Comparison of ENCODE assay signal across 12 mouse cellular contexts in genomic region chr5:4101770-4102169, GRCm38 (mm10). TPM values are rescaled to one million over a fixed set of nuclear protein-coding genes. Genes with fewer than 3 reads are reported as not detected.
DNase-seq lines count a peak whose midpoint lies in the region; ATAC-seq and TF ChIP-seq lines count a peak whose summit lies in the region.
"Had no signal": no experiment of that assay in that cellular context is flagged by ENCODE, and none has a peak within 500 bp of the region (broad histone marks: within the 10 kb centered on the region; RNA-seq: fewer than 3 reads in every experiment).

No protein-coding gene starts in this region.

- TF ChIP-seq RAD21 in CH12.LX (IDR thresholded peaks at IDR 0.05; ENCODE audit: low read depth, low read length), result peak; percentile 35

- DNase-seq in hindbrain, postnatal 0 days (ENCODE audit: low spot score), result peak; percentile 19
- no peak for DNase-seq in hindbrain, embryonic 11.5 days (ENCODE audit: low spot score)
- DNase-seq in 3T3-L1 (ENCODE audit: low read depth, low spot score) (peak; percentile 37), CH12.LX (ENCODE audit: extremely low read depth) (peak; percentile 49)
- DNase-seq in mesoderm, embryonic 11.5 days (ENCODE audit: low read depth, low spot score), result peak; percentile 11
- DNase-seq in cerebellum, adult 9-11 months, result no peak
- DNase-seq in adrenal gland, postnatal 25 days, result no peak
- DNase-seq in spleen, postnatal 10 days (ENCODE audit: low spot score in 2 of 2), result no peak
- DNase-seq: liver, embryonic 13.5 days; right cerebral cortex, postnatal 25 days; thymus, postnatal 25 days had no signal

- H3K4me1 ChIP-seq in hindbrain, postnatal 0 days (ENCODE audit: insufficient read depth, low read length), result no peaks in the 10 kb centered on the region
- H3K4me1 ChIP-seq in hindbrain, embryonic 11.5 days (replicated peaks; ENCODE audit: control insufficient read depth, insufficient read depth, low read length), result 0 out of 2 replicates have a peak, but pooled peaks cover 2% of the 10 kb centered on the region
- peaks cover 8 to 34% of the 10 kb centered on the region in 2 experiments; a peak in 3 of 4 replicates for H3K4me1 ChIP-seq in CH12.LX (ENCODE audit: control insufficient read depth in 1 of 2, insufficient read depth in 2 of 2)

- H3K36me3 ChIP-seq in hindbrain, postnatal 0 days (ENCODE audit: insufficient read depth, low read length), result peaks cover 16% of the 10 kb centered on the region
- peaks cover 10% of the 10 kb centered on the region for H3K36me3 ChIP-seq in hindbrain, embryonic 11.5 days (ENCODE audit: control insufficient read depth, insufficient read depth, low read length)
- peaks cover 29 to 40% of the 10 kb centered on the region in 2 experiments for H3K36me3 ChIP-seq in CH12.LX (replicated peaks in 1 of 2; ENCODE audit: control insufficient read depth in 1 of 2, insufficient read depth in 1 of 2, low read length in 1 of 2)

- no peak for TF ChIP-seq POLR2A in CH12.LX (IDR thresholded peaks at IDR 0.05; ENCODE audit: low read depth, low read length)

- H3K79me2 ChIP-seq in CH12.LX (replicated peaks; ENCODE audit: control insufficient read depth, extremely low read depth, insufficient read depth, poor library complexity, severe bottlenecking), result peaks cover 21% of the 10 kb centered on the region

- H3K4me2 ChIP-seq in hindbrain, postnatal 0 days (ENCODE audit: low read depth, low read length), result 0 out of 2 replicates have a peak overlapping the region, but pooled peaks have one; percentile 80
- no peak overlapping the region for H3K4me2 ChIP-seq in hindbrain, embryonic 11.5 days (replicated peaks; ENCODE audit: low read depth, low read length)
- H3K4me2 ChIP-seq in CH12.LX (ENCODE audit: insufficient read depth, low read depth, poor library complexity, severe bottlenecking), result no peak overlapping the region
- H3K4me2 ChIP-seq: liver, embryonic 13.5 days had no signal

- H3K9me3 ChIP-seq in hindbrain, postnatal 0 days (ENCODE audit: low read length), result no peaks in the 10 kb centered on the region
- no peaks in the 10 kb centered on the region for H3K9me3 ChIP-seq in hindbrain, embryonic 11.5 days (ENCODE audit: control insufficient read depth, low read length)
- peaks cover 3% of the 10 kb centered on the region for H3K9me3 ChIP-seq in CH12.LX (replicated peaks; ENCODE audit: low read length)
- H3K9me3 ChIP-seq: liver, embryonic 13.5 days had no signal

- TF ChIP-seq EP300 in CH12.LX (IDR thresholded peaks at IDR 0.05; ENCODE audit: low read length), result no peak

- no peak for ATAC-seq in hindbrain, postnatal 0 days
- ATAC-seq in hindbrain, embryonic 11.5 days (ENCODE audit: low FRiP score), result no peak
- ATAC-seq: intestine, embryonic 16.5 days had no signal

- no peaks in the 10 kb centered on the region for H3K27me3 ChIP-seq in hindbrain, postnatal 0 days (ENCODE audit: insufficient read depth, low read length)
- H3K27me3 ChIP-seq in hindbrain, embryonic 11.5 days (ENCODE audit: control insufficient read depth, insufficient read depth, low read length), result no peaks in the 10 kb centered on the region
- H3K27me3 ChIP-seq in CH12.LX (replicated peaks), result no peaks in the 10 kb centered on the region
- H3K27me3 ChIP-seq: liver, embryonic 13.5 days had no signal

- H3K9ac ChIP-seq in hindbrain, postnatal 0 days (replicated peaks; ENCODE audit: low read length), result no peak overlapping the region
- no peak overlapping the region for H3K9ac ChIP-seq in hindbrain, embryonic 11.5 days (ENCODE audit: low read depth, low read length)
- H3K9ac ChIP-seq in CH12.LX (ENCODE audit: insufficient read depth, low read depth), result no peak overlapping the region
- H3K9ac ChIP-seq: liver, embryonic 13.5 days had no signal

- WGBS in hindbrain, postnatal 0 days, result 94% methylated on average over 2 of the region's 2 CpGs
- WGBS in hindbrain, embryonic 11.5 days, result 91% methylated on average over 2 of the region's 2 CpGs

- dilution Hi-C loops in CH12.LX (cut with MboI; ENCODE audit: extremely low pct_ligation_motif_present, extremely low pct_unique_long_range_greater_than_20kb, low sequenced_read_pairs), result no loop called here

- H3K27ac ChIP-seq in hindbrain, postnatal 0 days, result no peak overlapping the region
- no peak overlapping the region for H3K27ac ChIP-seq in hindbrain, embryonic 11.5 days (ENCODE audit: low read depth, low read length)
- H3K27ac ChIP-seq in CH12.LX (ENCODE audit: insufficient read depth, low read depth), result no peak overlapping the region
- H3K27ac ChIP-seq: liver, embryonic 13.5 days had no signal

- in situ Hi-C loops in CH12.LX (cut with MboI; ENCODE audit: low pct_ligation_motif_present, low pct_unique_long_range_greater_than_20kb, low sequenced_read_pairs), result loop anchor here (10.0 kb wide), 1 partner anchor 83 kb away; no protein-coding TSS in a partner anchor

- no peak overlapping the region for H3K4me3 ChIP-seq in hindbrain, postnatal 0 days (ENCODE audit: low read length)
- no peak overlapping the region for H3K4me3 ChIP-seq in hindbrain, embryonic 11.5 days (ENCODE audit: low read depth, low read length)
- no peak overlapping the region for H3K4me3 ChIP-seq in CH12.LX (replicated peaks in 1 of 3; ENCODE audit: low read depth in 2 of 3, low read length in 2 of 3, poor library complexity in 1 of 3)
- H3K4me3 ChIP-seq: liver, embryonic 13.5 days had no signal

- peak; percentile 60 for TF ChIP-seq CTCF in hindbrain, postnatal 0 days (IDR thresholded peaks at IDR 0.05; ENCODE audit: low read depth)
- peak; percentile 45 to 61 for TF ChIP-seq CTCF in CH12.LX (conservative IDR thresholded peaks at IDR 0.05 in 1 of 2, IDR thresholded peaks at IDR 0.05 in 1 of 2; ENCODE audit: low read depth in 2 of 2, low read length in 2 of 2)

TF ChIP-seq in CH12.LX, 34 proteins besides CTCF, POLR2A, EP300 and RAD21:
- TF ChIP-seq NELFE (IDR thresholded peaks at IDR 0.05; ENCODE audit: low read depth, low read length), result no peak
- TF ChIP-seq ELF1 (IDR thresholded peaks at IDR 0.05; ENCODE audit: low read depth, low read length), result no peak
- TF ChIP-seq USF1 (IDR thresholded peaks at IDR 0.05; ENCODE audit: low read depth, low read length), result no peak
- peak; percentile 43 for TF ChIP-seq SMC3 (IDR thresholded peaks at IDR 0.05; ENCODE audit: low read depth, low read length)
- TF ChIP-seq UBTF (IDR thresholded peaks at IDR 0.05; ENCODE audit: low read depth, low read length), result no peak
- no peak for TF ChIP-seq TCF12 (IDR thresholded peaks at IDR 0.05; ENCODE audit: low read depth, low read length)
- TF ChIP-seq ETS1 (conservative IDR thresholded peaks at IDR 0.05; ENCODE audit: low read depth, low read length), result no peak

RNA-seq across cellular contexts. Expression of gene Cyp51, which starts 2.8 kb away (rescaled TPM):
- total RNA-seq in hindbrain, postnatal 0 days (2014; rRNA removed), result 156 and 221 TPM in 2 replicates
- 100 and 104 TPM in 2 replicates for polyA plus RNA-seq in hindbrain, postnatal 0 days (2015; fragmentation: Nextera tagmentation; extraction: Ambion mirVana)
- polyA plus RNA-seq in hindbrain, embryonic 11.5 days (2014; fragmentation: Nextera tagmentation; extraction: Ambion mirVana), result 184 and 192 TPM in 2 replicates
- 107 and 116 TPM in 2 replicates for total RNA-seq in CH12.LX (2012; rRNA removed)
- total RNA-seq in CH12.LX (2014; rRNA removed), result 287 and 374 TPM in 2 replicates
- 139 and 148 TPM in 2 replicates for polyA plus RNA-seq in CH12.LX (2012; ENCODE audit: insufficient read length, low read depth)
- total RNA-seq in adrenal gland, postnatal 25 days (2021), result 142 and 229 TPM in 2 replicates

Comparison
In these comparisons a context has a peak if more than half of its experiments do, and no peak if none do; other contexts are left out.
1. DNase-seq: peak in hindbrain, postnatal 0 days (single experiment), 3T3-L1 (single experiment), CH12.LX (single experiment) and mesoderm, embryonic 11.5 days (single experiment); none in hindbrain, embryonic 11.5 days (single experiment), cerebellum, adult 9-11 months (single experiment), adrenal gland, postnatal 25 days (single experiment) and spleen, postnatal 10 days (0 of 2).